8 mouse cellular contexts compared by ENCODE assay signal in genomic region chr7:125491760-125492159, GRCm38 (mm10). TPM values are rescaled to one million over a fixed set of nuclear protein-coding genes. Genes with fewer than 3 reads are reported as not detected.
DNase-seq lines count a peak whose midpoint lies in the region; ATAC-seq and TF ChIP-seq lines count a peak whose summit lies in the region.

No protein-coding gene starts in this region.

- no peak for DNase-seq in kidney, postnatal 0 days (ENCODE audit: low spot score)
- DNase-seq in kidney, adult 11 months: no peak
- no peak for DNase-seq in embryonic facial prominence, embryonic 10.5 days (ENCODE audit: low spot score)
- DNase-seq in gastrocnemius, adult 8-10 months (ENCODE audit: low spot score in 2 of 2): no peak
- no peak for DNase-seq in urinary bladder, adult 2 months (ENCODE audit: low spot score)

- no peaks in the 10 kb centered on the region for H3K9me3 ChIP-seq in kidney, postnatal 0 days (replicated peaks; ENCODE audit: low read length)
- H3K9me3 ChIP-seq in embryonic facial prominence, embryonic 10.5 days: no peaks in the 10 kb centered on the region
- no peaks in the 10 kb centered on the region for H3K9me3 ChIP-seq in hindbrain, embryonic 16.5 days (ENCODE audit: control insufficient read depth, low read length)
- no peaks in the 10 kb centered on the region for H3K9me3 ChIP-seq in midbrain, embryonic 16.5 days (replicated peaks; ENCODE audit: control insufficient read depth, low read length, poor library complexity, severe bottlenecking)

- H3K27me3 ChIP-seq in kidney, postnatal 0 days (ENCODE audit: insufficient read depth, low read length): no peaks in the 10 kb centered on the region
- H3K27me3 ChIP-seq in embryonic facial prominence, embryonic 10.5 days (replicated peaks; ENCODE audit: low read depth, poor library complexity, severe bottlenecking): no peaks in the 10 kb centered on the region
- H3K27me3 ChIP-seq in hindbrain, embryonic 16.5 days (replicated peaks; ENCODE audit: control insufficient read depth, insufficient read depth, low read length): no peaks in the 10 kb centered on the region
- no peaks in the 10 kb centered on the region for H3K27me3 ChIP-seq in midbrain, embryonic 16.5 days (ENCODE audit: control insufficient read depth, insufficient read depth, low read depth, low read length)

- H3K4me1 ChIP-seq in kidney, postnatal 0 days (replicated peaks; ENCODE audit: insufficient read depth, low read length): peaks cover 8% of the 10 kb centered on the region; the same call in 1 of the 2 replicates
- H3K4me1 ChIP-seq in embryonic facial prominence, embryonic 10.5 days: peaks cover 24% of the 10 kb centered on the region
- H3K4me1 ChIP-seq in hindbrain, embryonic 16.5 days (ENCODE audit: control insufficient read depth, insufficient read depth, low read depth, low read length): peaks cover 14% of the 10 kb centered on the region
- H3K4me1 ChIP-seq in midbrain, embryonic 16.5 days (ENCODE audit: control insufficient read depth, insufficient read depth, low read length): peaks cover 16% of the 10 kb centered on the region

- peak overlapping the region; percentile 62 for H3K4me3 ChIP-seq in kidney, postnatal 0 days (replicated peaks; ENCODE audit: low read depth, low read length)
- H3K4me3 ChIP-seq in embryonic facial prominence, embryonic 10.5 days: peak overlapping the region; percentile 72
- H3K4me3 ChIP-seq in hindbrain, embryonic 16.5 days (ENCODE audit: low read length): peak overlapping the region; percentile 65
- H3K4me3 ChIP-seq in midbrain, embryonic 16.5 days (ENCODE audit: low read depth, low read length): peak overlapping the region; percentile 54

- no peak for TF ChIP-seq CTCF in kidney, postnatal 0 days (IDR thresholded peaks at IDR 0.05; ENCODE audit: low read depth)

- H3K4me2 ChIP-seq in kidney, postnatal 0 days (ENCODE audit: low read length): peak overlapping the region; percentile 77
- H3K4me2 ChIP-seq in hindbrain, embryonic 16.5 days (ENCODE audit: low read length): peak overlapping the region; percentile 75
- H3K4me2 ChIP-seq in midbrain, embryonic 16.5 days (ENCODE audit: low read length): peak overlapping the region; percentile 51

- ATAC-seq in kidney, postnatal 0 days (replicated peaks; ENCODE audit: low FRiP score, low read depth): no peak
- no peak; the same call in 1 of the 2 replicates for ATAC-seq in hindbrain, embryonic 16.5 days
- no peak; the same call in 1 of the 2 replicates for ATAC-seq in midbrain, embryonic 16.5 days
- no peak for ATAC-seq in activated CD4-positive, CD25-positive, alpha-beta regulatory T cell, adult 4 months

- WGBS in kidney, postnatal 0 days: 21% methylated on average over 12 of the region's 12 CpGs
- 30% methylated on average over 12 of the region's 12 CpGs for WGBS in embryonic facial prominence, embryonic 10.5 days
- 15% methylated on average over 12 of the region's 12 CpGs for WGBS in hindbrain, embryonic 16.5 days
- 18% methylated on average over 12 of the region's 12 CpGs for WGBS in midbrain, embryonic 16.5 days

- peak overlapping the region; percentile 82 for H3K27ac ChIP-seq in kidney, postnatal 0 days
- peak overlapping the region; percentile 95 for H3K27ac ChIP-seq in embryonic facial prominence, embryonic 10.5 days (replicated peaks)
- H3K27ac ChIP-seq in hindbrain, embryonic 16.5 days (ENCODE audit: low read depth, low read length): peak overlapping the region; percentile 90
- peak overlapping the region; percentile 88 for H3K27ac ChIP-seq in midbrain, embryonic 16.5 days (ENCODE audit: low read length)

- H3K9ac ChIP-seq in kidney, postnatal 0 days (ENCODE audit: low read depth, low read length): peak overlapping the region; percentile 70
- peak overlapping the region; percentile 82 for H3K9ac ChIP-seq in hindbrain, embryonic 16.5 days (ENCODE audit: low read depth, low read length)
- H3K9ac ChIP-seq in midbrain, embryonic 16.5 days (ENCODE audit: low read depth, low read length): peak overlapping the region; percentile 74

- no peaks in the 10 kb centered on the region for H3K36me3 ChIP-seq in kidney, postnatal 0 days (ENCODE audit: insufficient read depth, low read length)
- no peaks in the 10 kb centered on the region for H3K36me3 ChIP-seq in embryonic facial prominence, embryonic 10.5 days (replicated peaks)
- H3K36me3 ChIP-seq in hindbrain, embryonic 16.5 days (ENCODE audit: control insufficient read depth, insufficient read depth, low read length): no peaks in the 10 kb centered on the region
- no peaks in the 10 kb centered on the region for H3K36me3 ChIP-seq in midbrain, embryonic 16.5 days (ENCODE audit: control insufficient read depth, insufficient read depth, low read length)

RNA-seq across cellular contexts. Expression of gene Nsmce1, which starts 0.4 kb away (rescaled TPM):
- 119 and 127 TPM in 2 replicates for polyA plus RNA-seq in kidney, postnatal 0 days (2015; fragmentation: Nextera tagmentation; extraction: Ambion mirVana)
- 120 and 123 TPM in 2 replicates for polyA plus RNA-seq in embryonic facial prominence, embryonic 10.5 days (2016; fragmentation: Nextera tagmentation; extraction: Ambion mirVana)
- polyA plus RNA-seq in hindbrain, embryonic 16.5 days (2015; fragmentation: Nextera tagmentation; extraction: Ambion mirVana): 85.4 and 91.2 TPM in 2 replicates
- polyA plus RNA-seq in midbrain, embryonic 16.5 days (2015; fragmentation: Nextera tagmentation; extraction: Ambion mirVana): 85.5 and 86.6 TPM in 2 replicates
- polyA plus RNA-seq in activated CD4-positive, CD25-positive, alpha-beta regulatory T cell, adult 4 months (2017; shearing (Covaris generic)): 100 to 1,000 TPM; 115 to 134 TPM
- 10 to 100 TPM in 3 of 4 experiments, 1 to 10 TPM in 1; 10.0 to 10.9 (median 10.3) TPM for total RNA-seq in gastrocnemius, adult 8-10 months (2022)
- polyA plus RNA-seq in urinary bladder, adult 2 months (2012; rRNA removed): 57.6 and 57.9 TPM in 2 replicates

RNA-seq across cellular contexts. Expression of gene Kdm8, which starts 47.3 kb away (rescaled TPM):
- polyA plus RNA-seq in kidney, postnatal 0 days (2015; fragmentation: Nextera tagmentation; extraction: Ambion mirVana): 7.7 and 8.1 TPM in 2 replicates
- polyA plus RNA-seq in embryonic facial prominence, embryonic 10.5 days (2016; fragmentation: Nextera tagmentation; extraction: Ambion mirVana): 16.4 and 16.5 TPM in 2 replicates
- 5.2 TPM in 2 replicates for polyA plus RNA-seq in hindbrain, embryonic 16.5 days (2015; fragmentation: Nextera tagmentation; extraction: Ambion mirVana)
- polyA plus RNA-seq in midbrain, embryonic 16.5 days (2015; fragmentation: Nextera tagmentation; extraction: Ambion mirVana): 3.9 and 4.1 TPM in 2 replicates
- 1 to 10 TPM; 4.0 to 4.8 TPM for polyA plus RNA-seq in activated CD4-positive, CD25-positive, alpha-beta regulatory T cell, adult 4 months (2017; shearing (Covaris generic))
- total RNA-seq in gastrocnemius, adult 8-10 months (2022): 1 to 10 TPM; 6.4 to 7.6 (median 6.7) TPM
- 5.8 and 6.2 TPM in 2 replicates for polyA plus RNA-seq in urinary bladder, adult 2 months (2012; rRNA removed)
